Mouse (Mus musculus): ENCODE measurements around the gene Gm20388. TPM values are rescaled to one million over a fixed set of nuclear protein-coding genes. Genes with fewer than 3 reads are reported as not detected.

Gene Gm20388
- polyA plus RNA-seq, 1 experiment from 2014 or later = not detected

GRCm38 (mm10) chr8:123980239-123980638 is 4069.6 kb downstream of the Gm20388 start:
- 20% methylated on average over 4 of the region's 4 CpGs for WGBS (ENCODE audit: insufficient replicate concordance)
- no peak for ATAC-seq (ENCODE audit: low read depth)
- peaks cover 58% of the 10 kb centered on the region for H3K36me3 ChIP-seq
- peak overlapping the region; percentile 79 for H3K4me2 ChIP-seq
- DNase-seq = no peak
- H3K9me3 ChIP-seq (replicated peaks) = no peaks in the 10 kb centered on the region
- H3K9ac ChIP-seq = peak overlapping the region; percentile 100
- no peaks in the 10 kb centered on the region for H3K27me3 ChIP-seq
- H3K27ac ChIP-seq = peak overlapping the region; percentile 100
- H3K4me1 ChIP-seq (replicated peaks) = peaks cover 81% of the 10 kb centered on the region
- H3K4me3 ChIP-seq (replicated peaks) = peak overlapping the region; percentile 94

- WGBS (ENCODE audit: insufficient replicate concordance) = 23% methylated on average over 4 of the region's 4 CpGs
- H3K4me1 ChIP-seq (replicated peaks) = peaks cover 80% of the 10 kb centered on the region
Observed at GRCm38 (mm10) chr8:123981674-123982073, 4071.0 kb downstream of the Gm20388 start.

GRCm38 (mm10) chr8:123982291-123982793 is 4071.7 kb downstream of the Gm20388 start:
- Histone ChIP-seq H3K9ac (peak overlapping the region; percentile 100), H3K36me3 (peaks cover 37% of the 10 kb centered on the region), H3K4me2 (peak overlapping the region; percentile 79), H3K27me3 (no peaks in the 10 kb centered on the region), H3K4me1 (replicated peaks) (peaks cover 80% of the 10 kb centered on the region), H3K9me3 (replicated peaks) (no peaks in the 10 kb centered on the region), H3K4me3 (replicated peaks) (peak overlapping the region; percentile 94), H3K27ac (peak overlapping the region; percentile 100)
- under 1% methylated on average over 48 of the region's 48 CpGs for WGBS (ENCODE audit: insufficient replicate concordance)
- DNase-seq = peak; percentile 38
- ATAC-seq (ENCODE audit: low read depth) = no peak

More at GRCm38 (mm10) chr8:123981674-123982073, 4071.0 kb downstream of the Gm20388 start:
- peak overlapping the region; percentile 79 for H3K4me2 ChIP-seq
- H3K27ac ChIP-seq = peak overlapping the region; percentile 100
- H3K36me3 ChIP-seq = peaks cover 44% of the 10 kb centered on the region
- ATAC-seq (ENCODE audit: low read depth) = no peak
- no peak for DNase-seq
- no peaks in the 10 kb centered on the region for H3K9me3 ChIP-seq (replicated peaks)
- H3K9ac ChIP-seq = peak overlapping the region; percentile 100
- H3K27me3 ChIP-seq = no peaks in the 10 kb centered on the region
- peak overlapping the region; percentile 94 for H3K4me3 ChIP-seq (replicated peaks)

- Histone ChIP-seq H3K9me3 (replicated peaks) (no peaks in the 10 kb centered on the region), H3K4me2 (peak within 1 kb of the TSS; percentile 79), H3K27ac (peak within 1 kb of the TSS; percentile 100), H3K36me3 (peaks cover 31% of the 10 kb centered on the region), H3K4me3 (replicated peaks) (peak within 1 kb of the TSS; percentile 94), H3K9ac (peak within 1 kb of the TSS; percentile 100), H3K4me1 (replicated peaks) (peaks cover 80% of the 10 kb centered on the region), H3K27me3 (no peaks in the 10 kb centered on the region)
- DNase-seq (peak; percentile 87), ATAC-seq (ENCODE audit: low read depth) (peak; percentile 83)
- under 1% methylated on average over 55 of the region's 56 CpGs for WGBS (ENCODE audit: insufficient replicate concordance)
Observed at GRCm38 (mm10) chr8:123982826-123983400, 4072.3 kb downstream of the Gm20388 start, which contains the start of gene Abcb10. Abcb10 (minus strand) TSS chr8:123983122.

GRCm38 (mm10) chr8:123988605-123989038 is 4078.0 kb downstream of the Gm20388 start:
- Histone ChIP-seq H3K4me3 (replicated peaks) (peak overlapping the region; percentile 56), H3K9ac (peak overlapping the region; percentile 85), H3K27me3 (no peaks in the 10 kb centered on the region), H3K4me2 (peak overlapping the region; percentile 83), H3K27ac (peak overlapping the region; percentile 100), H3K9me3 (replicated peaks) (no peaks in the 10 kb centered on the region), H3K4me1 (replicated peaks) (peaks cover 93% of the 10 kb centered on the region), H3K36me3 (peaks cover 7% of the 10 kb centered on the region; the same call in 1 of the 2 replicates)
- 6% methylated on average over 6 of the region's 6 CpGs for WGBS (ENCODE audit: insufficient replicate concordance)
- DNase-seq = peak; percentile 89
- ATAC-seq (ENCODE audit: low read depth) = peak; percentile 89

- ATAC-seq (ENCODE audit: low read depth) (peak; percentile 58), DNase-seq (peak; percentile 41)
- peak overlapping the region; percentile 85 for H3K9ac ChIP-seq
Observed at GRCm38 (mm10) chr8:123989128-123989527, 4078.5 kb downstream of the Gm20388 start.

GRCm38 (mm10) chr8:123990277-123991049 is 4079.8 kb downstream of the Gm20388 start:
- Histone ChIP-seq H3K4me1 (replicated peaks) (peaks cover 85% of the 10 kb centered on the region), H3K4me3 (replicated peaks) (peak overlapping the region; percentile 56), H3K4me2 (peak overlapping the region; percentile 83), H3K27me3 (no peaks in the 10 kb centered on the region), H3K9ac (peak overlapping the region; percentile 85), H3K27ac (peak overlapping the region; percentile 100), H3K36me3 (peaks cover 24% of the 10 kb centered on the region), H3K9me3 (replicated peaks) (no peaks in the 10 kb centered on the region)
- peak; percentile 62 for ATAC-seq (ENCODE audit: low read depth)
- DNase-seq = peak; percentile 62
- WGBS (ENCODE audit: insufficient replicate concordance) = 24% methylated on average over 13 of the region's 13 CpGs

More at GRCm38 (mm10) chr8:123989128-123989527, 4078.5 kb downstream of the Gm20388 start:
- H3K4me2 ChIP-seq = peak overlapping the region; percentile 83
- no peaks in the 10 kb centered on the region for H3K9me3 ChIP-seq (replicated peaks)
- 13% methylated on average over 7 of the region's 7 CpGs for WGBS (ENCODE audit: insufficient replicate concordance)
- peak overlapping the region; percentile 100 for H3K27ac ChIP-seq
- peak overlapping the region; percentile 56 for H3K4me3 ChIP-seq (replicated peaks)
- H3K36me3 ChIP-seq = peaks cover 12% of the 10 kb centered on the region
- peaks cover 91% of the 10 kb centered on the region for H3K4me1 ChIP-seq (replicated peaks)
- H3K27me3 ChIP-seq = no peaks in the 10 kb centered on the region

GRCm38 (mm10) chr8:123992587-123992986 is 4081.9 kb downstream of the Gm20388 start:
- DNase-seq = peak; percentile 57
- peaks cover 64% of the 10 kb centered on the region for H3K4me1 ChIP-seq (replicated peaks)
- H3K4me3 ChIP-seq (replicated peaks) = no peak overlapping the region
- peaks cover 42% of the 10 kb centered on the region for H3K36me3 ChIP-seq
- H3K4me2 ChIP-seq = no peak overlapping the region
- H3K9me3 ChIP-seq (replicated peaks) = no peaks in the 10 kb centered on the region
- no peak overlapping the region for H3K9ac ChIP-seq
- WGBS (ENCODE audit: insufficient replicate concordance) = 77% methylated on average over 8 of the region's 8 CpGs
- ATAC-seq (ENCODE audit: low read depth) = no peak
- H3K27me3 ChIP-seq = no peaks in the 10 kb centered on the region
- peak overlapping the region; percentile 100 for H3K27ac ChIP-seq

- H3K4me1 ChIP-seq (replicated peaks) = peaks cover 56% of the 10 kb centered on the region
Observed at GRCm38 (mm10) chr8:123993597-123993996, 4083.0 kb downstream of the Gm20388 start.

GRCm38 (mm10) chr8:123993997-123994396 is 4083.4 kb downstream of the Gm20388 start:
- Histone ChIP-seq H3K4me2 (no peak overlapping the region), H3K9me3 (replicated peaks) (no peaks in the 10 kb centered on the region), H3K9ac (no peak overlapping the region), H3K27me3 (no peaks in the 10 kb centered on the region), H3K27ac (peak overlapping the region; percentile 55), H3K36me3 (peaks cover 55% of the 10 kb centered on the region), H3K4me1 (replicated peaks) (peaks cover 52% of the 10 kb centered on the region), H3K4me3 (replicated peaks) (no peak overlapping the region)
- DNase-seq (no peak), ATAC-seq (ENCODE audit: low read depth) (no peak)
- 85% methylated on average over 3 of the region's 3 CpGs for WGBS (ENCODE audit: insufficient replicate concordance)

More at GRCm38 (mm10) chr8:123993597-123993996, 4083.0 kb downstream of the Gm20388 start:
- no peak for DNase-seq
- H3K4me2 ChIP-seq = no peak overlapping the region
- peak overlapping the region; percentile 55 for H3K27ac ChIP-seq
- H3K9ac ChIP-seq = no peak overlapping the region
- peaks cover 51% of the 10 kb centered on the region for H3K36me3 ChIP-seq
- no peak overlapping the region for H3K4me3 ChIP-seq (replicated peaks)
- ATAC-seq (ENCODE audit: low read depth) = no peak
- no peaks in the 10 kb centered on the region for H3K27me3 ChIP-seq
- 85% methylated on average over 5 of the region's 5 CpGs for WGBS (ENCODE audit: insufficient replicate concordance)
- no peaks in the 10 kb centered on the region for H3K9me3 ChIP-seq (replicated peaks)

- no peak overlapping the region for H3K4me2 ChIP-seq
- peaks cover 94% of the 10 kb centered on the region for H3K36me3 ChIP-seq
- no peak overlapping the region for H3K9ac ChIP-seq
- WGBS (ENCODE audit: insufficient replicate concordance) = 83% methylated on average over 2 of the region's 2 CpGs
- no peaks in the 10 kb centered on the region for H3K27me3 ChIP-seq
- no peaks in the 10 kb centered on the region for H3K9me3 ChIP-seq (replicated peaks)
- 0 out of 2 replicates have a peak, but pooled peaks cover 2% of the 10 kb centered on the region for H3K4me1 ChIP-seq (replicated peaks)
- ATAC-seq (ENCODE audit: low read depth) (no peak), DNase-seq (no peak)
- no peak overlapping the region for H3K27ac ChIP-seq
- no peak overlapping the region for H3K4me3 ChIP-seq (replicated peaks)
Observed at GRCm38 (mm10) chr8:123999568-123999967, 4088.9 kb downstream of the Gm20388 start.

All from liver, embryonic 13.5 days (tissue).